Mouse (Mus musculus): ENCODE measurements around the gene 4921504E06Rik.

4921504E06Rik gene

DNA sequence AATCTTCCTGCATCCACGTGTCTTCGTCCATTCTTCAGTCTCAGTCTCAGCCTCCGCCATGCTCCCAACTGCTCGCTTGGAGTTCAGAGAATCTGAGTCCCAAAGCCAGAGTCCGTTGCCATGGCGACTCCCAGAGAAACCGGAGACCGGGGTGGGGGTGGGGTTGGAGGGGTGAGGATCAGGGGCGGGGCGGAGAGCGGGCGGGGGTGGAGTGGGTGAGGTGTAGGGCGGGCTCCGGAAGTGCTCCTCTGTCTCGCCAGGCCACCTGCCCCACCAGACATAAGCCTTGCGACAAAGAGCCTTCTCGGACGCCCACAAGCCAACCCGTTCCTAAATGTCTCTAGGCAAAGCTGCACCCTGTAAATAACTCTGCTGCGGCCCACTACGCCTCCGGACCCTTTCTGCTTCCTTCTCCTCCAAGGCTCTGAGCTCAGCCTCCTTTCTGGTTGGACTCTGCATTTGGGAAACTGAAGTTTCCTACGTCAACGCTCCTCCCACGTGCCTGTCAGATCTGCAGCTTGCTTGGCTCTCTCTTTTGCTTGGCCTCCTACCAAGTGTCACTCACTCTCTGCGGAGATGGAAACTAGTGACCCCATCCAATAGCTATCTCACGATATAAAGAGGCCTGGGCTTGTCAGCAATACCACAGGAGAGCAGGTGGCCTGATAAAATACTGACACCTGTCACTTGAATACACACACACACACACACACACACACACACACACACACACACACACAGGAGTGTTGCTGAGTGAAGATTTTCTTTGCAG lies at the start of gene 4921504E06Rik:
Gene 4921504E06Rik (minus strand): TSS at position 94 of the 772 bp plus-strand sequence.
- DNase-seq (ENCODE audit: low spot score in 2 of 2): peak; percentile 88 to 95

DNA sequence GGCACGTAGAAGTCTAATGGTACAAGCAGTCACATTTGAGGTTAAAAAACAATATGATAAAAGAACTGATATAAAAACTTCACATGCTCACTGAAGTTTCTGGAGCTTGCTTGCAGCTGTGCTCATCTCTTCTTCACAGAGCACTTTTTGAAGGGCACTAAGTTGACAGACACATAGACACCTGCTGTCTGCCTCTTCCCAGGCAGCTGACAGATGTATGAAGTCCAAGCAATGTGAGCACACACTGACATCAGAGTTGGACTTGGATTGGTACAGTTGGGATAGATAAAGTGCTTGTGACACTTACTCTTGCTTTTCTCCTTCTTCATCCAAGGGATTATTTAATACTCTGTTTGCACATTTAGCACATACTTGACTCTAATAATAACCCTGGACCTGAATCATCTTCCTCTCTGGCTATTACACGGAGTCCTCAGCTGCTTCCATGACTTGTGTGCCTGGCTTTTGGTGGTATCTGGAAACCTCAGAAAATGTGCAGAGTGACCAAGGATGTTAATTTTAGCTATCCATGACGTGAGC lies 47.7 kb upstream of the 4921504E06Rik start:
- DNase-seq (ENCODE audit: low spot score in 2 of 2): no peak

DNA sequence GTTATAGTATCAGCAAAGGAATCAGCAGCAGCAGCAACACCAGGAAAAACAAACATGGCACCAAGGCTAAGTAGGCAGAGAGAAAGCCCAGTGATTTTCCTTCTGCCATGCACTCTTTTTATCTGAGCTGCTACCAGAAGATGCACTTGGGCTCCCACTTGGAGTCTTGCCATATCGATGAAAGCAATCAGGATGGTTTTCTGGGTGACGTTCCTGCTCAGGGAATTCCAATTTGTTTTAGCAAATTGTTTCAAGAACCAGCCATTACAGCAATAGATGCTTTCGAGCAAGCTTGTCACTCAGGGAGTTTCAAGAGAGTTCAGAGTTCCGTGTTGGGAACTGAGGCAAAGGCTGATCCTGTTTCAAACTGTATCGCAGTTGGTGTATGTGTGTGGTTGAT lies 47.1 kb upstream of the 4921504E06Rik start:
- no peak for DNase-seq (ENCODE audit: low spot score in 2 of 2)

DNA sequence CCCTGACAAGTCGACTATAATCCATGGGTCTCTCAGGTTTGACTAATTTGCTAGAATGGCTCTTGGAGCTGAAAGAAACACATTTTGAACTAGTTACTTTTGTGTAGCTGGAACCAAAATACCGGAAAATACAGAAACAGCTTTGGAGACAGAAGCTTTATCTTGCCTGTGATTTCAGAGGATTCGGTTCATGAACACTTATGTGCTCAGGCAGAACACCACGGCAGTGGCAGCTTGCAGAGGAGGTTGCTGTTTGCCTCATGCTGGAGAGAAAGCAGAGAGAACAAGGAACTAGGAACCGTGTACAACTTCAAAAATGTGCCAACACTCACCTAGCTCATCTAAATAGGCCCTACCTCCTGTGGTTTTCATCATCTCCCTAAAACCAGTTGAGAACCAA lies 46.1 kb upstream of the 4921504E06Rik start:
- peak; percentile 21 to 32 for DNase-seq (ENCODE audit: low spot score in 2 of 2)

DNA sequence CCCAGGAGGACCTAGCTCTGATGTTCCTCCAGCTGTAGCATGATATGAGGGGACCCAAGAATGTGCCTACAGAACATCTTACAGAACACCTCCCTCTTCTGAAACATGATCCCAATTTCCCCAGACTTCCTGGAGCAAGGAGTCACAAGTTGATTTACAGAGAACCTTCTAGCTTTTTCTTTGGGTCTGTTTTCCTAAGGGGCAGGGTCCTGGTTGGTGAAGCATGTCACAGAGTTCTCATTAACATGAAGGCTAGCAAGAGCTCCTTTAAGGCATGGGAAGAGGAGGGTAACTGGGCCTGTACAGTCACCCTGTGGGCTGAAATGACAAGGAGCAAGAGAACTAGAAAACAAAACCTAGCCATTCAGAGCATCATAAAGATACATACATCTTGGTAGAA lies 43.3 kb upstream of the 4921504E06Rik start:
- DNase-seq (ENCODE audit: low spot score in 2 of 2): no peak

DNA sequence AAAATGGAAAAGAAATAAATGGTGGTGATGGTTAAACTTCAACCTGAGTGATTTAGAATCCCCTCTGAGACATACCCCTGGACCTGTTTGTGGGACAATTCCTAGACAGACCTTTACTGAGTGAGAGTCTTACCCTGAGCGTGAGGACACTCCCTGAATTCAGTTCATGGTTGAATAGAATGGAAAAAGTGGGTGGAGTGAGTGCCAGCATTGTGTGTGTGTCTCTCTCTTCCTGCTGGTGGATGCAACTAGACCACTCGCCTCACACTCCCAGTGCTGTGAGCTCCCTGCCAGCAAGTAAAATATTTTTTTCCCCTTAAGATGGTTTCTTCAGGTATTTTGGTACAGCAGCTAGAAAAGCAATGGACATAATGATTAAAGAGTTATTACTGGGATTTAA lies 42.7 kb upstream of the 4921504E06Rik start:
- no peak for DNase-seq (ENCODE audit: low spot score in 2 of 2)

DNA sequence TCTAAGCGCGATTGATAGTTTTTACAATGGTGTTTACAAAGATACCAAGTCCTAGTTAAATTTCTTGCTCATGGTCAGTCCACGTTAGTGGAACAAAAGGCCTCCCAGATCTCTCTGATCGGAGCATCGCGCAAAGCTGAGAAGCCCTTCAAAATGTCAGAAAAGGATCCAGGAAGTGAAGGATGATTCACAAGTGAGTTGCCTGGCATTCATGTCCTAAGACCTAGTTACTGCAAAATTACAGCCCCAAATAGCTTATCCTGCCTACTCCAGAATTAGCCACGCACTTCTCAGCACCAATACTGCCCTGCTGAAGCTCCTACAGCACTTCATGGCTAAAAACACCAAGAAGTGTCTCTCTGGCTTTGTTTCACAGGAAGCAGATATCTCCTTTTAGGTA lies 41.1 kb upstream of the 4921504E06Rik start:
- DNase-seq (ENCODE audit: low spot score in 2 of 2): no peak

DNA sequence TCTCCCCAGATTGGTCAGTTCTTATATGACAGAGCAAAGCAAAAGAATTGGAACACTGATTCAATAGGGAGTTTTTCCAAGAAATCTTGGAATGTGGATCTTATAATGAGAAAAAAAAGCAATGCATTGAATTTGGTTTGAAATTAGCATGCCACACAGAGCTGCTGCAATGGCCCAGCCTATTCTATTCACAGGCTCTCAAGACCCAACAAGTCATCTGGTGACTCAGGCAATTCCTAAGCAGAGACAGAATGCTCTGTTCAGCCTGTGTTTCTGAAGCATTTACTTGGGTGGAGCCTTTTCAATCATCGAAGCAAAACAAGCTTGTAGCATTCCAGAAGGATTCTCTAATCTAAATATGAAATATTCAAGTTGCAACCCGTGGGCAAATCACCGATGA lies 26.1 kb upstream of the 4921504E06Rik start:
- DNase-seq (ENCODE audit: low spot score in 2 of 2): no peak

DNA sequence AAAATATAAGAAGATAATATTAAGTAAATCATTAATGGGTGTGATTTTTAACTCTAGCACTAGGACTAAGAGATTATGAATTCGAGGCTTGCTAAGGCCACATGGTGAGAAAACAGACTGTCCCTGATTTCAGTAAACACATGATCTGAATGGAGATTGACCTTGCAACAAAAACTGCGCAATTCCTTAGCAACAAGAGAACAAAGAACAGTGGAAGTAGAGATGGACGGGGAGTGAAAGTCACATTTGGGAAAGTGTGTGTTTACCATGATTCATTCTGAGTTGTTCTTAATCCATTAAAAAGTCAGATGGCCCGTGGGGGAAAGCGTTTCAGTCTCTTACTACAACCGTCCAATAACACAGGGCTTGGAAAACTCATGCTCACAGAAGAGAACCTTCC lies 25.5 kb upstream of the 4921504E06Rik start:
- no peak for DNase-seq (ENCODE audit: low spot score in 2 of 2)

DNA sequence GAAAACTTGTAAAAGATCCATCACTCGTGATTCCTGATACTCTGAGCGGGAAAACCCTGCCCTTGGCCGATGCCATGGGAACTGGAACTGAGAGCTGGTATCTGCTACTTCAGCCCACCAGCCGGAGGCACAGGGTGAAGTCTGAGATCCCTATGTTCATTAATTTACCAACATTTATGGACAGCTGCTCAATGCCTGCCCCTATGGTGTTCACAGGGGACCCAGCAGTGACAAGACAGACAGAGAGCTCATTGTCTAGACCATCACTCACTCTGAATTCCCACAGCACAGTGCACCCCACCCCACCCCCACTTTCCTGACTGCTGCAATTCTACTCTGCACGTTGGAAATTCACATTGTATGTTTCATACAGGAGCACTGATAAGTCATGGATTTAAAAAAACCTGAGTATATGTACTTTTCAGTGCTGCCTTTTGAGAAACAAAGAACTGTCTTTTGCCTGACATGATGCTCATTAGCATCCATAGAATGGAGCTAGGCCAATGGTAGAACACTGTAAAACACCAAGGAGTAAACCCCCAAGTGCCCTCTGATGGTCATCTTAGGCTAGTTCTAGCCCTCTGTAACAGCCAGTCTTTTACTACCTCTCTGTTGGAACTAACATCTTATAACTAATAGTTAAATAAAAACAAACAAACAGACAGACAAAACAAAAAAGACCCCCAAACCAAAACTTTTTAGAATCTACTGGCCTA lies 8.6 kb upstream of the 4921504E06Rik start:
- DNase-seq (ENCODE audit: low spot score in 2 of 2): no peak

DNA sequence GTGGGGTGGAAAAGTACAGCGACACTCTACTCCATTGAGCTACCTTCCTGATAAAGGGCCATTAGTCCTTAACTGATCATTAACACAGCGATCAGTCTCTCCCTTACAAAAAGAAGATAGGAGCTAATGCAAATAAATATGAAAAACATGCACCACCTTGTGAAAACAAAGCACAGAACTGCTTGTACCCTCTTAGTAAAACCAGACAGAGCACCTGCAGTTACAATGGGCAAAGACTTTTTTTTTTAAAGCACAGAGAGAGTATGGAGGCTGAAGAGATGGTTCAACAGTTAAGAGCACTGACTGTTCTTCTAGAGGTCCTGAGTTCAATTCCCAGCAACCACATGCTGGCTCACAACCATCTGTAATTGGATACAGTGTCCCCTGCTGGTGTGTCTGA lies 6.9 kb upstream of the 4921504E06Rik start:
- DNase-seq (ENCODE audit: low spot score in 2 of 2): no peak

DNA sequence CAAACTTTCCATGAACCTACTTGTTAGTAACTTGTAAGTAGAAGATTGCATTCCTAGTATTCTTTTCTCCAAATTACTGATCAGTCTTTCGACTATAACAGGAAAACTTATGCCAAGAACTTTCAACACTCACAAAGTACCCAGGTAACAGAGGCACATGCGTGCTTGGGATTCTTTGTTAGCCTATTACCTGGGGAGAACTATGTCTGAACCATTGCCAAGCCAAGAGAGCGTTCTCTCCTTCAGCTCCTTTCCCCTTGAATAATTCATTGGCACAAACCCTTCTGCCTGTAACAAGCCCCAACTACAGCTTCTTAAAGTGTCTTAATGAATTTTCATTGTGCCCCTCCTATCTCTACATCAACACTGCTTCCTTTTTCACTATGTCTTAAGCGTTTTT lies 6.4 kb upstream of the 4921504E06Rik start:
- no peak for DNase-seq (ENCODE audit: low spot score in 2 of 2)

DNA sequence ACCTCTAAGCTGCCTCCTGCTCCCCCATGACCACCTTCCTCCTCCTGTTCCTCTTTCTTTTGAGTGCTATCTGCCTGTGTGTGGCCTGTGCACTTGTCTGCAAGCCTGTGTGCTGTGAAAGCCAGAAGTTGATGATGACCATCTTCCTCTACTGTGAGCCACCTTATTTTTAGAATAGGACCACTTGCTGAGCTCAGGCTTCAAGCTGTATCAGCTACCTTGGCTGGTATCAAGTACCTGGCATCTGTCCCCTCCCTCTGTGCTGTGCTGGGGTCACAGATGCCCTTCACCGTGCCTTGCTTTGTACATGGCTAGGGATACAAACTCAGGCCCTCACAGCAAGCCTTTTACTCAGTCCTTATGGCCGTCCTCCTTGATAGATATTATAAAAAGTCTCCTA lies 2.3 kb downstream of the 4921504E06Rik start:
- DNase-seq (ENCODE audit: low spot score in 2 of 2): no peak

DNA sequence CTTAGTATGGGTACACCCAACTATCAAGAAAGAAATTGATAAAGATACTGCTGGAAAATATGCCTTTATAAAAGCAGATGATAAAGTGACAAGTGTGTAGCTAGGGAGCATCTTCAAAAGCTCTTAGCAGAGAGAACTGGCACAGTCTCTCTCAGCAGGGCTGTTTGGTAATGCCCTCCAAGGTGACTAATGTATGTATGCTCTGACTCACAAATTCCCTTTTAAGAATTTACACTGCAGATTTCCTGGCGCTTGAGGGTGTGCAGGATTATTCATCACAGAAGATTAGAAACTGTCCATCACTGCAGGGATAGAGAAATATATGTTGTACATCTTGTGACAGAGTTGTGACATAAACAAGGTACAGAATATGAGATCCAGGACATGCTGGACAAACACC lies 12.8 kb downstream of the 4921504E06Rik start:
- DNase-seq (ENCODE audit: low spot score in 2 of 2): peak in 1 of 2 experiments; percentile 17

DNA sequence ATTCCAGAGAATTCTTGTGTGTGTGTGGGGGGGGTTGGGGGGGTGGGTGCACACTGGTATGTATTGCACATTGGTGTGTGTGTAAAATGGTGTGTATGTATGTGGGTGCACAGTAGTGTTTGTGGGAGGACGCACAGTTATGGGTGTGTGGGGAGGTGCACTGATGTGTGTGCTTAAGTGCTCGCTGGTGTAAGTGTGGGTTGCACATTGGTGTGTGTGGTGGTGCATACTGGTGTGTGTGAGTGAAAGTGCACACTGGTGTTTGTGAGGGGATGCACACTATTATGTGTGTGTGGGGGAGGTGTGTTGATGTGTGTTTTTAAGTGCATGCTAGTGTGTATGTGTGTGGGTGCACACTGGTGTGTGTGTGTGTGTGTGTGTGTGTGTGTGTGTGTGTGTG lies 24.3 kb downstream of the 4921504E06Rik start:
- no peak for DNase-seq (ENCODE audit: low spot score in 2 of 2)

DNA sequence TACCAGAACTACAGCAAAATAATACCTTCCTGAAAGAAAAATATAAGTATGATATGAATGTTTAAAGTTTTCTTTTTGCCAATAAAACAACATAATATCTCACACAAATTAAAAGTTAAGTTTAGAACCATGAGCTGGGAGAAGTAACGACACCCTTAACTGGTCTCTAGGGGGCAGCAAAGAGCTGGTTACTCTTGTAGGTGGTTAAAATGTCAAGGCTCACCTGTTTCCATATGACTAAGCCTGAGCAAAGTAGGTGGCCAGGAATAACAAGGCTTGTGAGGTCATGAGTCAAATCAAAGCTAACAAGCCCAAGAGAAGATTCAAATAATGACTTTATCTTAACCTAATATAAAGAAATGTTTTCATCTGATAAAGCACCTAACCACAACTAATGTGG lies 24.9 kb downstream of the 4921504E06Rik start:
- peak; percentile 46 to 81 for DNase-seq (ENCODE audit: low spot score in 2 of 2)

DNA sequence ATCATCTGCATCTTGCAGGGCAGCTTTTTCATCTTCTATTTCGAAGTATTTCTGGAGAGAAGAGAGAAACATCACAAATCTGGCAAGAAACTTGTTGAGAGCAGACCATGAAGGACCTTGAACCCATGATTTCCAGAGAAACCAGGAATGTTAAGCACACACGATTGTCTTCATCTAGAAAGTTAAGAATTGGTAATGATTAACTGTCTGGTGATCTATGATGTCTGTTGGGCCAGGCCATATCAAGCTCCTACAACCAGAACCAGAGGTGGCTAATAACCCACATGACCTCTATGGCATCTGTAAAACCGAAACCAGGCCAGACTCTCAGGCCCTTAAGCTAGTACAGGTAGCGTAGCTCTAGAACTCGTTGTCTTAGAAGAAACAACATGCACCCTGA lies 29.6 kb downstream of the 4921504E06Rik start:
- no peak for DNase-seq (ENCODE audit: low spot score in 2 of 2)

DNA sequence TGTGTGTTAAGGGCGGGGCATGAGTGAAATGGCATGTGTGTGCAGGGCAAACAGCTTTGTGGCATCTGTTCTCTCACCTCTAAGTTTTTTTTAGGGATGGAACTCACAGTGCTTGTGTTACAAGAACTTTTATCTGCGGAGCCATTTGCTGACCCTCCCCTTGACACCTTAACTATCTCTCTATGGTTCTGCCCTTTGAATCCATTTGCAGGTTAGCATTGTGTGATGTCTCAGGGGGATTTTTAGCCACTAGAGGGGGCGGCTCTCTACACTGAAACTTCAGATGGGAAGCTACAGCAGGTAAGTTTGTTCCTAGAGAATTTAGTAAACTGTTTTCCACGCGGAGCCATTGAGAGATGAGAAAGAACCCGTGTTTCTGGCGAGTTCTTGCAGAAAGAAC lies 32.1 kb downstream of the 4921504E06Rik start:
- peak; percentile 31 to 61 for DNase-seq (ENCODE audit: low spot score in 2 of 2)

DNA sequence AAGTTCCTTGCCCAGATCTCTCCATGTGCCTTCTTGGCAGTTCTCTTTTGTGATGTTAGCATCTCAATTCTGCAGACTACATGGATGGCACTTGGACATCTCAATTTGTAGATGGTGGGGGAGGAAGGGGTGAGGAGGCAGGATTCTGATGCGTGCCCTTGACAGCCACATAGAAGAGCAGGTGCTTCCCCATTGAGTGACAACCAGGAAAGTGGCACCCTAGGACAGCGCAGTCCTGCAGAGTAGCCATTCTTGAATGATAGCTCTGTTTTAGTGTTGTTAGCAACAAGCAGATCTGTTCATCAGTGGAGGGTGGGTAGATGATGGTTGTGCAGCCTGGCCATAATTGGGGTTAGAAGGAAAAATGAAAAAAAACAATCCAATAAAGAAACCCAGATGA lies 33.1 kb downstream of the 4921504E06Rik start:
- no peak for DNase-seq (ENCODE audit: low spot score in 2 of 2)

DNA sequence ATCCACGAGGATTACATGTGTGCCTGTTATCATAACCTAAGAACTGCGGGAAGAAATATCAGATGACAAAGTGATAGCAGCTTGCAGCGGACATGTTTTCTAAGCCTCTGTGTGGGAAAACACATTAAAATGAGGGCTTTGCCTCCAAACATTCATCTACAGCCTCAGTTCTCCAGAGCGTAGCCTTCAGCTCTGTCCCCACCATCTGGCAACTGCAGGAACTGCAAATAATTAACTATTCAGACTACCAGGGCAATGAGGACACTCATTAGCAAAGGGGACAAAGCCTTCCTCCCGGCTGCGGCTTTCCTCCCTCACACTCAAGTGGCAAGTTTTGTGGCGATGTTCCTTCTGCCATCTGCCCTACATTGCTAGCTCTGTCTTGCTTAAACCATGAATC lies 33.9 kb downstream of the 4921504E06Rik start:
- DNase-seq (ENCODE audit: low spot score in 2 of 2): peak; percentile 59 to 83

DNA sequence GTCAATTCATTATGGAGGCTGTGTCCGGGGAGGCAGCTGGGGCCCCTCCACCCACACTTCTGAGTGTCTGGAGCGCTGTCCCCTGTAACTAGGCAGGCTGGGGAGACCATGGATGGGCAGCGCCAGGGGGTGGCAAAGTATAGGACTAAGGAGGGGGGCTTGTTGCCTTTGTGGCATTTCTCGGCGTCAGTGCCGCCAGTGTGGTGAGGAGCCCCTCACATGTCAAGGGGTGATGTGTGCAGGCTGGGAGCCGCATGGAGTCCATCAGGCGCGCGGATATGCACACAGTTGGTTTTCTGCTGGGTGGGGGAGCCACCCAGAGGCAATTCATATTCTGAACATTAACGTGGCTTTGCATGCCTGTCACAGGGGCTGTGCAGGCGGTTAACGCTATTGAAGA lies 35.8 kb downstream of the 4921504E06Rik start:
- no peak for DNase-seq (ENCODE audit: low spot score in 2 of 2)

DNA sequence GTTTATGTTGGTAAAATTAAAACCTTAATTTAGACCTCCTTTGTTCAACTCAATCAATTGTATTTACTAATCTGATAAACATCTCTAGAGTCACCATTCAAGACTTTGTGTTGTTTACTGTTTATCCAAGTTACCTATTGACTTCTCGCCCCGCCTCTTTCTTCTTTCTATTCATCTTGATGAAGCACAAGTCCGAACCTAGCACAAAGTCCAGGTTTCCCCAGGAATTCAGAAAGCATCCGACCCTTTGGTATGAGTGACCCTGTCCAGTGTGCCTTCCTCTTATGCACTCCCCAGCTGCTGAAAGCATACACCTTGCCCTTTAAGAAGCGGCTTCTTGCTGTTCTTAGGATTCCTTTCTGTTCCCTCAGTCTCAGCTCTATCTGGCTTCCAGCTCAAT lies 41.3 kb downstream of the 4921504E06Rik start:
- no peak for DNase-seq (ENCODE audit: low spot score in 2 of 2)

DNA sequence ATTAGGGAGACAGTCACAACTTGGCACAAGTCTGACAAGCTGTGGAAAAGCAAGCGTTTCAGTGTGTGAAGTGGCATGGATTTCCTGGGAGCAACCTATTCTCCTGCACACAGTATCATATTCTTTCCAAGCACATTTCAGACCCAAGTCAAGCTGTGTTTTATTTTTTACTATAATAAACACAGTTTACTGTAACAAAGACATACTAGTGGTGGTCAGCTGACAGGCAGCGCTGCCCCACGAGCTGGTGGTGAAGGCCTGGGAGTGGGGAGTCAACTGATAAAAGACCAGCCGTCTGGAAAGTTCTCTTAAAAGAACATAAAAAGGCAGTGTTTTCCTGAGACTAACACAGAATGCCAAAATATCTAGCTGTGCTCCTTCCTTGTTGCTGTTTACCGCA lies 42.7 kb downstream of the 4921504E06Rik start:
- DNase-seq (ENCODE audit: low spot score in 2 of 2): no peak

All from frontal cortex, postnatal 36 days (tissue).